Mouse (Mus musculus) G1E (cell line): ENCODE measurements around the gene Gpr107.

Source experiments
- CTCF ChIP-seq: IDR thresholded peaks from 2 replicates; pipeline ENCODE4 v1.5.1; 2012; ENCODE audit warnings: low read depth, low read length, inconsistent platforms, mixed read lengths
- GATA1 ChIP-seq: IDR thresholded peaks from 2 replicates; pipeline ENCODE4 v1.6.1; 2012; ENCODE audit warnings: borderline replicate concordance, low read length, inconsistent platforms, mixed read lengths
- POLR2AphosphoS5 ChIP-seq: IDR thresholded peaks from 2 replicates; pipeline ENCODE4 v1.6.1; 2012; ENCODE audit warnings: low read depth, low read length, inconsistent platforms; ENCODE audit not compliant: insufficient replicate concordance

DNA sequence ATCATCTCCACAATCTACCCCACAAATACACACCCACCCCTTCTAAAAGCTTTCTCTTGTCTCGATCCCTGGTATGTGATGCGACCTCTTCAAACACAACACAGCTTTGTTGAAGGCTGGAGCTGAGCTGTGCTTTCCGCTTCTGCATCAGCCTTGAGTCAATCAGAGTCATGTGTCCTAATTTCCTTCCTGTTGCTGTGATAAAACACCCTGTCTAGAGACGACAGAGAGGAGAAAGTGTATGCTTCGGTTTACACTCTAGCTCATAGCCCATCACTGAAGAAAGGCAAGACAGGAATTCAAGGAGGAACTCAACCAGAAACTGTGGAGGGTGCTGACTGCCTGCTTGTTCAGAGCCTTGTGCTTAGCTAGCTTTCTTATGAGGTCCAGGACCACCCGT is 43.9 kb upstream of the Gpr107 start:
- TF ChIP-seq CTCF (no peak), POLR2AphosphoS5 (no peak), GATA1 (no peak)
